Mouse (Mus musculus) hindbrain, embryonic 10.5 days (tissue): Measurements from ENCODE around the gene Pdilt. TPM values are rescaled to one million over a fixed set of nuclear protein-coding genes. Genes with fewer than 3 reads are reported as not detected.

Source experiments
- DNase-seq: peaks from one replicate; pipeline ENCODE4 v3.0.0-alpha.2; 2017; ENCODE audit warnings: low spot score
- H3K27ac ChIP-seq: fragments of 300-500 bp; sonication (generic); 2 replicates; pipeline ENCODE4 v1.5.1; 2016; ENCODE audit warnings: mild to moderate bottlenecking, moderate library complexity
- H3K27me3 ChIP-seq: fragments of 300-500 bp; sonication (generic); 2 replicates; pipeline ENCODE4 v1.6.1; 2016; ENCODE audit warnings: mild to moderate bottlenecking; ENCODE audit not compliant: poor library complexity, insufficient read depth, severe bottlenecking
- H3K36me3 ChIP-seq: fragments of 300-500 bp; sonication (generic); 2 replicates; pipeline ENCODE4 v1.6.1; 2016; ENCODE audit warnings: mild to moderate bottlenecking, moderate library complexity
- H3K4me1 ChIP-seq: fragments of 300-500 bp; sonication (generic); replicated peaks from 2 replicates; pipeline ENCODE4 v1.6.1; 2016; ENCODE audit warnings: mild to moderate bottlenecking
- H3K4me3 ChIP-seq: fragments of 300-500 bp; sonication (generic); 2 replicates; pipeline ENCODE4 v1.5.1; 2016; ENCODE audit warnings: mild to moderate bottlenecking, moderate library complexity
- H3K9me3 ChIP-seq: fragments of 300-500 bp; sonication (generic); 2 replicates; pipeline ENCODE4 v1.6.1; 2016; ENCODE audit warnings: mild to moderate bottlenecking, moderate library complexity
- WGBS: fragments of 180-500 bp; shearing (Covaris S2); methylation state at CpG from one replicate; pipeline ENCODE4 v1.1.7; 2016; 5-methylcytosine and 5-hydroxymethylcytosine counted together
- polyA plus RNA-seq: library from polyadenylated mRNA; unstranded; fragments of >200 nt; fragmentation: Nextera tagmentation; extraction: Ambion mirVana; gene quantifications from 2 replicates; pipeline ENCODE4 v1.2.1, GENCODE M21; 2016

Pdilt gene
- polyA plus RNA-seq, 1 experiment from 2014 or later = not detected

DNA sequence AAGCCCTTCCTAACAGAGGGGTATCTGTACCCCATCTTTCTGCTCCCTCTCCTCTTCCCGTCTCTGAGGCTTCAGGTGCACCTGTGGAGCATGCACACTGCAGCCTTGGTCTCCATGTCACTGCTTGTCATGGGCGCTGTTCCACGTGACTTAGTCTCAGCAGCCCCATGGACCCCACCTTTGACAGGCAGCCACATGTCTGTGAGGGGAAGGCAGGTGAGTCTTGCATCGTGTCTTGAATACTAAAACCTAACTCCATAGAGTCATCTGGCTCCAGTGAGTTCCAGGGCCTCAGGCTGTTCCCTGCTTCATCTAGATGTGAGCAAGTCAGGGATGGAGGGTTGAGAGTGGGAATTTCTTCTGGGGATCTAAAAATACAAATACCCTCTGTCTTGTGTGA is 39.1 kb downstream of the Pdilt start:
- no peaks in the 10 kb centered on the region for H3K36me3 ChIP-seq
- H3K4me3 ChIP-seq = no peak overlapping the region
- DNase-seq = no peak
- 88% methylated on average over 4 of the region's 4 CpGs for WGBS
- no peaks in the 10 kb centered on the region for H3K27me3 ChIP-seq
- H3K9me3 ChIP-seq = no peaks in the 10 kb centered on the region
- H3K4me1 ChIP-seq = no peaks in the 10 kb centered on the region
- H3K27ac ChIP-seq = no peak overlapping the region

- Histone ChIP-seq H3K4me1 (no peaks in the 10 kb centered on the region), H3K9me3 (no peaks in the 10 kb centered on the region), H3K36me3 (no peaks in the 10 kb centered on the region), H3K27me3 (no peaks in the 10 kb centered on the region), H3K4me3 (no peak within 1 kb of the TSS), H3K27ac (no peak within 1 kb of the TSS)
- no peak for DNase-seq
These were observed 44.0 kb downstream of the Pdilt start, which contains the start of gene Umod for GRCm38 (mm10) chr7:119479256-119479655. Gene Umod (minus strand): TSS chr7:119479282.

DNA sequence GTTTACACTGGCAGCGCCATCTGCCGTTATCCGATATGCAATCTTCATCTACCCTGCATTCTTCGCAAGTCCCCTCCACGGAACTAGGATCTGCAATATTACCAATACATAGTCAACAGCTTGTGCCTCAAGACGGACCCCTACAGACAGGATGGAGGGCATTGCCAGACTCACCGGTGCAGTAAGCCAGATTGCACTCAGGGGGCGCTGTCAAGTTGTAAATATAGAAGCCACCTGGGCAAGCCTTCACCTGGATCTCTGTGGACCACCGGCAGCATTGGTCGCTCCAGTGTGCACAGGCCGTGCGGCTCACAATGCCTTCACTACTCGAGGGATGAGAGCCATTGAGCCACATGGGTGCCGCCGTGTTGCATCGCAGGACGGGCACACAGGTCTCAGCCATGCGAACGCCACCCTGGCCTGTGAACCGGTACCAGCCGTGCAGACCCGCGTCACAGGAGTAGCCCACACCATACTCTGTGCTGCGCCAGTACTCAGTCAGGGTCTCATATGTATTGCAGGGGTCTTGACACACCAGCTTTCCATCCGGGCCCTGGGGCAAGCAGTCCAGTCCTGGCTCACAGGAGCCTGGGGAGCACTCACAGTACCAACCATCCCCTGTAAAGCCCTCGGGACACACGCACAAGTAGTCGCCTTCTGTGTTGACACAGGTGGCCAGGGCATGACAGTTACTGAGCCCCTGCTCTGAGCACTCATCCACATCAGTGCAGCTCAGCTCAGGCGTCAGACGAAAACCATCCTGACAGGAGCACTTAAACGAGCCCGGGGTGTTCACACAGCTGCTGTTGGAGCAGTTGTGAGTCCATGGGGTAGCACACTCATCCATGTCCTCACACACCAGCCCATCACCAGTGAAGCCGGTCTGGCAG is 46.5 kb downstream of the Pdilt start:
- H3K27ac ChIP-seq = no peak overlapping the region
- H3K9me3 ChIP-seq = no peaks in the 10 kb centered on the region
- DNase-seq = no peak
- H3K36me3 ChIP-seq = no peaks in the 10 kb centered on the region
- WGBS = 77% methylated on average over 33 of the region's 33 CpGs
- H3K4me1 ChIP-seq = no peaks in the 10 kb centered on the region
- H3K4me3 ChIP-seq = no peak overlapping the region
- no peaks in the 10 kb centered on the region for H3K27me3 ChIP-seq

GRCm38 (mm10) chr7:119459185-119459584 is 64.1 kb downstream of the Pdilt start, which contains the start of gene Gp2:
Gene Gp2 (minus strand): TSS chr7:119459285.
- Histone ChIP-seq H3K36me3 (no peaks in the 10 kb centered on the region), H3K4me1 (peaks cover 10% of the 10 kb centered on the region), H3K27me3 (no peaks in the 10 kb centered on the region), H3K9me3 (no peaks in the 10 kb centered on the region), H3K4me3 (no peak within 1 kb of the TSS), H3K27ac (no peak within 1 kb of the TSS)
- no peak for DNase-seq
- WGBS = 93% methylated on average over 6 of the region's 6 CpGs

GRCm38 (mm10) chr7:119454192-119454591 is 69.1 kb downstream of the Pdilt start:
- no peaks in the 10 kb centered on the region for H3K9me3 ChIP-seq
- no peaks in the 10 kb centered on the region for H3K36me3 ChIP-seq
- H3K27me3 ChIP-seq = no peaks in the 10 kb centered on the region
- 87% methylated on average over 7 of the region's 7 CpGs for WGBS
- H3K27ac ChIP-seq = no peak overlapping the region
- H3K4me3 ChIP-seq = no peak overlapping the region
- no peaks in the 10 kb centered on the region for H3K4me1 ChIP-seq
- no peak for DNase-seq

DNA sequence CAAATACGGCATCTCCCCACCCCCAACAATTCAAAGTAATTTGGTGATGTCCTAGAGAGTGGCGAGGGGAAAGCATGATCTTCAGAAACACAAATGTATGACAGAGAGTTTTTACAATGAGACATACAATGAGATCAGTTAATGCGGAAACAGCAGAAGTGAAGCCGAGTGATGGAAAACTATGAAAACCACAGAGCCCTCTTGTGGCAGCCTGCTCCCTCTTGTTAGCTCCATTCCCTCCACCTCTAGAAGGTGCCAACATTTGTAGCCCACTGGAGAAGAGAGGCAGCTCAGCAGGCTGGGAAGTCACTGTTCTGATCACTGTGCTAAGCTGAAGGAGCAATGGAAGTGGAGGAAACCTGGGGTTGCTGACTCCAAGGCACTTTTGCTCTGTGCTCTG is 79.4 kb downstream of the Pdilt start:
- WGBS = 71% methylated on average over 4 of the region's 4 CpGs
- Histone ChIP-seq H3K27me3 (no peaks in the 10 kb centered on the region), H3K4me1 (no peaks in the 10 kb centered on the region), H3K36me3 (no peaks in the 10 kb centered on the region), H3K4me3 (no peak overlapping the region), H3K9me3 (no peaks in the 10 kb centered on the region), H3K27ac (no peak overlapping the region)
- DNase-seq = no peak

- no peaks in the 10 kb centered on the region for H3K27me3 ChIP-seq
- WGBS = 93% methylated on average over 1 of the region's 1 CpGs
- H3K4me3 ChIP-seq = no peak overlapping the region
- H3K27ac ChIP-seq = no peak overlapping the region
- no peaks in the 10 kb centered on the region for H3K36me3 ChIP-seq
- no peaks in the 10 kb centered on the region for H3K4me1 ChIP-seq
- H3K9me3 ChIP-seq = no peaks in the 10 kb centered on the region
- no peak for DNase-seq
These were observed 81.4 kb downstream of the Pdilt start for GRCm38 (mm10) chr7:119441938-119442337.

Other genes with a start within 250 kb of the Pdilt start
- not detected in 2 replicates for gene Gp2, start 64.2 kb downstream of the Pdilt start, polyA plus RNA-seq
- 0.14 TPM in 1 of 2 replicates, not detected in the other for gene Umod, start 44.2 kb downstream of the Pdilt start, polyA plus RNA-seq
- gene Acsm5, start 4.0 kb downstream of the Pdilt start, polyA plus RNA-seq = not detected in 2 replicates
- gene Acsm2, start 30.9 kb upstream of the Pdilt start, polyA plus RNA-seq = not detected in 2 replicates
- not detected in 2 replicates for gene Acsm1, start 83.5 kb upstream of the Pdilt start, polyA plus RNA-seq
- not detected in 2 replicates for gene Acsm4, start 166.5 kb upstream of the Pdilt start, polyA plus RNA-seq
- gene Thumpd1, start 197.3 kb upstream of the Pdilt start, polyA plus RNA-seq = 83.8 and 102 TPM in 2 replicates
- gene Acsm3, start 237.4 kb upstream of the Pdilt start, polyA plus RNA-seq = 0.11 and 0.20 TPM in 2 replicates